Mouse (Mus musculus) olfactory bulb, adult 2 months (tissue): Measurements from ENCODE around the gene Gm29423.
"Not testable (repeated sequence)": the region's sequence is repeated elsewhere in the genome, so short reads cannot be mapped to it uniquely, and the experiment has no call there.

ENCODE experiments used
- CTCF ChIP-seq: fragments of 200-500 bp; IDR thresholded peaks from 2 replicates; pipeline ENCODE4 v1.5.1; 2012; ENCODE audit warnings: low read depth, mild to moderate bottlenecking, low read length, moderate library complexity; ENCODE audit not compliant: insufficient read depth
- POLR2A ChIP-seq: fragments of 200-500 bp; IDR thresholded peaks from 2 replicates; pipeline ENCODE4 v1.6.1; 2012; ENCODE audit warnings: mild to moderate bottlenecking, low read depth, low read length, moderate library complexity; ENCODE audit not compliant: insufficient read depth

DNA sequence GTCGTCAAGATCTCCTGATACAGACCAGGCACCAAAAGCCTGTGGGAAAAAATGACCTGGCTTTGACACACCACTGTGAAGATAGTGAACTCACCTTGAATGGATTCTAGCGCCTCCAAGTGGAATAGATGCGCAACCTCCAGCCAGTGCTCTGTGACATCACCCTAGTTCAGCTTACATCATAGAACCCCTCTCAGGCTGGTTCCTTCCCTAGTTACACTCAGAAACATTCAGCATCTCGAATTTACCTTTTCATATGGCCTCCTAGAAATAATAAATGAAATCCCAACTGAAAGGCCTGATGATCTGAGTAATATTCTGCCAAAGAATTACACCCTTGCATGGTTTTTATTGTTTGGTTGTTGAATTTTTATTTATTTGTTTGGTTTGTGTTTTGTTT lies 29.5 kb downstream of the Gm29423 start, which contains the start of gene Gm21118:
- not testable (repeated sequence) for TF ChIP-seq POLR2A, CTCF
